Mouse (Mus musculus): ENCODE results near the gene Ofd1.

The Ofd1 gene

DNA sequence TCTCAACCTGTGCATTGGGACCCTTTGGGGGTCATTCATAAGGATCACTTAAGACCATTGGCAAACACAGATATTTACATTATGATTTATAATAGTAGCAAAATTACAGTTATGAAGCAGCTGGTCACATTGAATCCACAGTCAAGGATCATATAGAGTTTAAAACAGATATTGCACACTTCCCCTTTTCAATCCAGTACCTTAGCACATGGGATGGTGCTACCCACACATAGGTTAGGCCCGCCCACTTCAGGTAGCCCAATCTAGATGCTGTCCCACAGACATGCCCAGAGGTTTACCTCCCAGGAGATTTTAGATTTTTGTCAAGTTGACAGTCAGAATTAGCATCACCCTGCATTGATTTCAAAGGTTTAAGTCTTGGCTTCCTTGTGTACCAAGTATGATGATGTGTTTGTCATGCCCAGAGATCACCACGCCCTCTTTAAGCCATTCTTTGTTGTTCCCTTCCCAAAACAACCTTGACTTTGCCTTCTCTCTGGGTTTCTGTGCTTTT, 80.5 kb downstream of the Ofd1 start:
- no peak for DNase-seq (ENCODE audit: low spot score)

DNA sequence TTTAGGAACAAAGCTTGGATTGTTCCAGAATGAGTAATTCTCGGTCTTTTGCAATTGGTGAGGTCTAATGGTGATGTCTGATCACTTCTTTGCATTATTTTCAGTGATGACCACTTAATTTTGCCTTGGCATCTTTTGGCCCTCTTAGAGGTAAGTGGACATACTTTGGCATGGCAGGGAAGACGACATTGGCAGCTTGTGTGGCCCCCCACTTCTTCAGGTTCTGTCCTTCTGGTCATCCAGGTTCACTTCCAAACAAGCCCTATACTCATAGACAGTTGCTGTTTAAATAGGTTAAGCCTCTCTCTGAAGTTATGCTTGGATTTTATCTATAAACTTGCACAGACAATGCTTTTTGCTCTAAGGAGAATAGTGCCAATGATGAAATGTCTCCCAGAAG, 81.5 kb downstream of the Ofd1 start:
- no peak for DNase-seq (ENCODE audit: low spot score)

DNA sequence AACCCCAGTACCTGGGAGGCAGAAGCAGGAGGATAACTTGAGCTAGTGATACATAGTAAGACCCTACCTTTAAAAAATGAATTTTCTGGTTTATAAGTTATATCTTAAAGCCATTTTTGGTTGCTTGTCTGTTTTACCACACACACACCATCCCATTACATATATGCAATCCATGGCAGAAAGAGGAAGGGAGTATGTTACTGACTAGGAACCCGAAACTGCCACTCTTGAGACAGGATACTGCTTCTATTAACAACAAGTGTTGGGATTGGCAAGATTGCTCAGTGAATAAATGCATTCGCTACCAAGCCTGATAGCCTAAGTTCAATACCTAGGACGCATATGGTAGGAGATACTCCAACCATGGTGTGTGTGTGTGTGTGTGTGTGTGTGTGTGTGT, 84.2 kb downstream of the Ofd1 start:
- no peak for DNase-seq (ENCODE audit: low spot score)

DNA sequence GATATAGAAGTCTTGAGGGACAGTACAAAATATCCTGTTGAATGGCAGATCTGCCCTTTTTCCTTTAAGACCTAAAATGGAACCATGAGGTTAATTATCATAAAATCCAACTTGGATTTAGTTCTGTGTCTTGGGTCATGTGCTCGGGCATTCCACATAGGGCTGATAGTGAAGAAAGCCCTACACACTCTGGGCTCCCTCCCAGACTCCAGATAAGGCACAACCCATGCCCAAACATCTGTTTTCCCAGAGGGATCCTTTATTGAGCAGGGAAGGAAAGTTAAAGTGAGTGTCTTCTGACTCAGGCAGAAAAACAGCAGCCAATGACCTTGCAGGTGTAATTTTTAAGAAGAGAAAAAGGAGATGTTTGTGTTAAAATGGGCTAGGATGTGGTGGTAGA, 85.6 kb downstream of the Ofd1 start:
- DNase-seq (ENCODE audit: low spot score): no peak

DNA sequence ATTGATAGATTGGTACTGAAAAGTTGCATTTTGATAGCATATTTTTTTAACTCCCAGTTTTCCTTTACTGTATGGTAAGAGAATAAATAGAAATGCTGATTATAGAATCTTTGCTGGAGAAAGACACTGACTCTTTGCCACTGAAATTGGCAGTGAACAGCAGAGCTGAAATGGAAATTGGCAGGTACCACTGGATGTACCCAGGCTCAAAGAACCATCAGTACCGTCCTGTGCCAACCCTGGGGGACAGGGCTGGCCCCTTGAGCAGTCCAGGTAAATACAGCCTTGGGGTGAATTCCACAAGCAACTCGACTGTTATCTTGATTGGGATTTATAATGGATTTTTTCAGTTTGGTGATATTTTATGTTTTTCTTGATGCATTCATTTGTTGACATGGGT, 87.1 kb downstream of the Ofd1 start:
- DNase-seq (ENCODE audit: low spot score): no peak

DNA sequence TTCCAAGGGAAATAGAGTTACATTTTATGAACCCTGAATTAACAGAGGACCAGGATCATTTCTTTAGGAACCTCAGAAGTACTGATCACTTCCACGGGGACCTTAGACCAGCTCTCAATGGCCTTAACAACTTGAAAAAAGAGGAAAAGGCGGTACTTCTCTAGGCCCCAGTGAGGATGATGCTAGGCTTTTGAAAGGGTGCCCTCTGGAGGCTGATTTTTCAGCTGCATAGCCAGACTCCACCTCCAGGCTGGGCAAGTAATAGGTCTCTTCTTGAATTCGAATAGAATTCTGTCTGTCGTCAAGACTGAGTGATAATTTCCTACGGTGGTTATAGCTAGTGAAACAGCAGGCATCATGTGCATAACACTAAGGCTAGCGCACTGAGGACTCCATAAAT, 88.7 kb downstream of the Ofd1 start:
- DNase-seq (ENCODE audit: low spot score): peak; percentile 61

DNA sequence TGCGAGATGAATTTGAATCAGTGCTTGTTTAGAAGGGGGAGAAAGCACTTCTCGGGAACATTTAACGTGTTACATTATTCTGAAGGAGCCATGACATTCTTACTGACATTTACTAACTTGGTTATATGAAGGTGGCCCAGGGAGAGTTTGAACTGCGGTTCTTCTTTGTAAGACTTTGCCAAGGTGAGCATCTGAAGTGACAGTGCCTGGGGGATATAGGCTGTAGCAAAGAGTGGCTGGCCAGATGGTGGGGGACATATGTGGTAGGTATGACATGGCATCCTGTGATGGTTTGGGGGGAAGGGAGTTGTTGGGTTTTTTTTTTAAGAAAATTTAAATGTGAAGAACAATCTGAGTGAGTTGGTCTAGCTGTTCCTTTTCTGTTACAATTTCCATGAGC, 91.9 kb downstream of the Ofd1 start:
- no peak for DNase-seq (ENCODE audit: low spot score)

DNA sequence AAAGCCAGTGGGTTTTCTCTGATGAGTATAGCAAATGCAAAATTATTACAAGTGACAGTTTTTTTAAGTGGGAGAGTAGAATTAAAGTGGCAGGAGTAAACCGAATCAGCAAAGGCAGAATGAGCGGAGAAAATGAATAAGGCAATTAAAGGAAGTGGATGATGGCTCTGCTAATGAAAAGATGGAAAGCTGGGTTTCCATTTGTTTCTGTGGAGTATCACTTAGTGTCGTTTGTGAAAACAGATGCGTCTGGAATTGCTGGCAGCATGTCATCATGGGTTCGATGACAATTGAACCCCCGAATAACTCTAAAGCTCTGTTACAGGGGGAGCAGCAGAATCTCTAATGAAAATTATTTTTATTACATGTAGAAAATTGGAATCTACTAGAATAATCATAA, 92.4 kb downstream of the Ofd1 start:
- DNase-seq (ENCODE audit: low spot score): peak; percentile 53

DNA sequence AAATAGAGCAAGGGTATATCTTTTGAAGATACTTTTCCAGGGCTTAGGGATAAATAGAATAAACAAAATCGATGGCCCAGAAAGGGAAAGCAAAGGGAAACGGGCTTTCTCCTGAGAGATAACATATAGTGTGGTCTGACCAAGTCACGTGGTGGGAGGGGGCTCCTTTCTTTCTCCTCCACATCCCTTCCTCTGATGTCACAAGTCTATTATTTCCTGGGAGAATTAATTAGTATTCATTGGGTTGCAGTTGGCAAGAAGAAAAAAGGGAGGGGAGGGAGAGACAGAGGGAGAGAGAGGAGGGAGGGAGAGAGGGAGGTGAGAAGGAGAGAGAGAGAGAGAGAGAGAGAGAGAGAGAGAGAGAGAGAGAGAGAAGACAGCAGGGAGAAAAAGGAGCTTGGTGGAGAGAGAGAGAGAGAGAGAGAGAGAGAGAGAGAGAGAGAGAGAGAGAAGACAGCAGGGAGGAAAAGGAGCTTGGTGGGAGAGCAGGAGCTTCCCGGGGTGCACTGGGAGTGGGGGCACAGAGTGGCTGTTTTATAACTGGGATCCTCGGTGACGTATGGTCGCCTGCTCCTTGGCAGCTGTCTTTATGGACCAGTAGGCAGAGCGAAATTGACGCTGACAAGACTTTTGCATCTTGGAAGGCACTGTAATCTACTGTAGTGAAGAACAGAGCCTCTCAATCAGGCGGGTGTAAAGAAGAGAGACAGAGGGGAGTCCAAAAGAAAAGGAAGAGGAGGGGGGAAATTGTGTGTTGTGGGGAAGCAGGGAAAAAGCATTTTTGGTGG, 96.1 kb downstream of the Ofd1 start:
- DNase-seq (ENCODE audit: low spot score): peak; percentile 64

DNA sequence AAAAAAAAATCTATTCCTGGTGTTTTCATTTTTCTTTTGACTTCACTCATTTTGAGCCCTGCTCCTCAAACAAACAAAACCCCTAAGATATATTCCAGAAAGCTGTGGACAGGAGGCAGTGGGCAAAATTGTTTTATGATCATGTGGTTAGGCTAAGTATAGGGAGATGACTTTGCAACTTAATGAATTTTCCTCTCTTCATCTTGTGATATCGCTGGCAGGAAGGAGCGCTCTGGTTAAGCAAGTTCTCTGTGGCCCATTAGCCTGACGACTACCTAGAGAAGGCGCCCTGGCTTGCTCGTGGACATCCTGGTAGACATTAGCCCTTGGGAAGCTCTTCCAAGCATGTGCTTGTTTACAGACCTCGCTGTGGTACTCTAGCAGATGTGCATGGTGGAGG, 98.7 kb downstream of the Ofd1 start:
- DNase-seq (ENCODE audit: low spot score): no peak

Data from MN1 (cell line).